Mouse (Mus musculus) embryonic facial prominence, embryonic 12.5 days (tissue): Measurements from ENCODE around the gene Fgf2. TPM values are rescaled to one million over a fixed set of nuclear protein-coding genes. Genes with fewer than 3 reads are reported as not detected.

ENCODE experiments used
- ATAC-seq: fragments of 200-750 bp; cut with Nextera tagmentation; 2 replicates; pipeline ENCODE4 v1.8.0; 2017; ENCODE audit not compliant: insufficient number of reproducible peaks, insufficient read depth, low FRiP score, low TSS enrichment
- H3K27ac ChIP-seq: fragments of 300-500 bp; sonication (generic); 2 replicates; pipeline ENCODE4 v1.5.1; 2016; ENCODE audit warnings: mild to moderate bottlenecking
- H3K27me3 ChIP-seq: fragments of 300-500 bp; sonication (generic); 2 replicates; pipeline ENCODE4 v1.6.1; 2016; ENCODE audit warnings: mild to moderate bottlenecking, moderate library complexity
- H3K36me3 ChIP-seq: fragments of 300-500 bp; sonication (generic); 2 replicates; pipeline ENCODE4 v1.6.1; 2016; ENCODE audit warnings: mild to moderate bottlenecking
- H3K4me1 ChIP-seq: fragments of 300-500 bp; sonication (generic); 2 replicates; pipeline ENCODE4 v1.6.1; 2016
- H3K4me2 ChIP-seq: fragments of 300-500 bp; sonication (generic); replicated peaks from 2 replicates; pipeline ENCODE4 v1.6.1; 2016; ENCODE audit warnings: mild to moderate bottlenecking, moderate library complexity
- H3K4me3 ChIP-seq: fragments of 300-500 bp; sonication (generic); 2 replicates; pipeline ENCODE4 v1.5.1; 2016; ENCODE audit warnings: mild to moderate bottlenecking
- H3K9ac ChIP-seq: fragments of 300-500 bp; sonication (generic); 2 replicates; pipeline ENCODE4 v1.6.1; 2016; ENCODE audit warnings: mild to moderate bottlenecking, moderate library complexity
- H3K9me3 ChIP-seq: fragments of 300-500 bp; sonication (generic); 2 replicates; pipeline ENCODE4 v1.6.1; 2016; ENCODE audit warnings: mild to moderate bottlenecking, moderate library complexity
- WGBS: fragments of 180-500 bp; shearing (Covaris S2); methylation state at CpG from one replicate; pipeline ENCODE4 v1.1.7; 2016; 5-methylcytosine and 5-hydroxymethylcytosine counted together
- polyA plus RNA-seq: library from polyadenylated mRNA; unstranded; fragments of >200 nt; fragmentation: Nextera tagmentation; extraction: Ambion mirVana; gene quantifications from 2 replicates; pipeline ENCODE4 v1.2.1, GENCODE M21; 2016

Fgf2 gene
- 2.4 and 3.3 TPM in 2 replicates for polyA plus RNA-seq

DNA sequence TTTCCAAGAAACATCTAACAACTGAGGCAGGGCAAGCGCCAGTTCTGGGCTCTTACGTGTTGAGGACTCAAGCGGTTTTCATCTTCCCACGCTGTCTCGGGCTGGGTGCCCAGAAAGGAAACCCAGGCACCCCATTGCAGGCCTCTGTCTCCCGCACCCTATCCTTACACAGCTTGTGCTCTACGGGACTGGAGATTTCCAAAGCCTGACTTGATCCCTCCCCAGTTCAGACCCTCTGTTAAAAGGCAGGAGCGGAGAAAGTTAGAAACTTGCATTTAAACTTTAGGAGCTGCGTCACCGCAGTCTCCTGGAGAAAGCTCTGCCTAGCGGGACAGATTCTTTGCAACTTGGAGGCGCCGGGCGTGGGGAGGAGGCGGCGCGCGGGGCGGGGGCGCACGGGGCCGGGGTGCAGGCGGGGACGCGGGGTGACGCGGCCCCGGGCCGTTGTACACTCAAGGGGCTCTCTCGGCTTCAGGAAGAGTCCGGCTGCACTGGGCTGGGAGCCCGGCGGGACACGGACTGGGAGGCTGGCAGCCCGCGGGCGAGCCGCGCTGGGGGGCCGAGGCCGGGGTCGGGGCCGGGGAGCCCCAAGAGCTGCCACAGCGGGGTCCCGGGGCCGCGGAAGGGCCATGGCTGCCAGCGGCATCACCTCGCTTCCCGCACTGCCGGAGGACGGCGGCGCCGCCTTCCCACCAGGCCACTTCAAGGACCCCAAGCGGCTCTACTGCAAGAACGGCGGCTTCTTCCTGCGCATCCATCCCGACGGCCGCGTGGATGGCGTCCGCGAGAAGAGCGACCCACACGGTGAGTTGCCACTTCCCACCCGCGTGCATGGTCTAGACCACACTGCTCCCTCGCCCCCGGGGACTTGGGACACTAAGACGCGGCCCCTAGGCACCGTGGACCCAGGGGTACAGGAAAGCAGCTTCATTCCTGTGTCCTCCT is at the start of gene Fgf2:
TSS of gene Fgf2 (plus strand) at position 126 of the 945 bp plus-strand sequence.
- Histone ChIP-seq H3K4me1 (peaks cover 12% of the 10 kb centered on the region), H3K36me3 (no peaks in the 10 kb centered on the region), H3K4me2 (peak within 1 kb of the TSS; percentile 94), H3K9me3 (no peaks in the 10 kb centered on the region), H3K4me3 (peak within 1 kb of the TSS; percentile 69), H3K9ac (peak within 1 kb of the TSS; percentile 78), H3K27ac (no peak within 1 kb of the TSS), H3K27me3 (peaks cover 36% of the 10 kb centered on the region)
- WGBS: 1% methylated on average over 72 of the region's 75 CpGs
- ATAC-seq: peak; percentile 64

DNA sequence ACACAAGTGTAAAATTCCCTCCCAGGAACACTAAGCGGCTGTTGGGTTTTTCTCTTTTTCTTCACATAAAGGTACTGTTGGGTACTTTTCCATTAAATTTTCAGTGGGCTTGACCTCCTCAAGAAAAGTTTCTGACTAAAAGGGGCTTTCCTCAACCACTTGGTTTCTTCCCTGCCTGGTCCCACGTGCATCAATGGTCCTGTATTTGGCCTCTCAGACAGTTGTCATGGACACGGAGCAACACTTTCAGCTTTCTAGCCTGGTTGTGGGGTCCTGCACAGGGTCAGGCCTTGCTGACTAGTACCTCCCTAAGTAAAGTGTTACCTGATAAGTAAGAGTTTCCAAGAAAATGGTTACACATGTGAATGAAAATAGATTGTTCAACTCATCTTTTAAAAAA is 48.7 kb upstream of the Fgf2 start:
- H3K4me2 ChIP-seq: no peak overlapping the region
- no peaks in the 10 kb centered on the region for H3K36me3 ChIP-seq
- H3K27me3 ChIP-seq: no peaks in the 10 kb centered on the region
- ATAC-seq: no peak
- H3K9ac ChIP-seq: no peak overlapping the region
- 79% methylated on average over 3 of the region's 3 CpGs for WGBS
- H3K27ac ChIP-seq: no peak overlapping the region
- H3K4me1 ChIP-seq: no peaks in the 10 kb centered on the region
- no peak overlapping the region for H3K4me3 ChIP-seq
- no peaks in the 10 kb centered on the region for H3K9me3 ChIP-seq

DNA sequence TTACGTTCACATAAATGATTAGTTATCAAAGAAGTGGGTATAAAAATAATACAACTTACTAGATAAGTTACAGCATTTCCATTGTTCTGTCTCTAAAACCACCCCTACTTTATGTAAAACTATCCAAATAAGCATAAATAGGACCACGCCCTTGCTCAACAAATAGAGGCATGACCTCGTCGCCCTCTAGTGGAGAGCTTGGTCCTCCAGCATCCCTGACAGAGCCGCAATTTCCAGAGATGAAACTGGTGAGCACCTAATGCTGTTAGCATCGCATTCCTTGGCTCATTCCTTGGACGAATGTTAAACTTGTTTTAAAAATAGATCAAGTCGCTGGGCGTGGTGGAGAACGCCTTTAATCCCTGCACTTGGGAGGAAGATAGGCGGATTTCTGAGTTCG is 45.5 kb upstream of the Fgf2 start:
- Histone ChIP-seq H3K4me2 (no peak overlapping the region), H3K27me3 (no peaks in the 10 kb centered on the region), H3K4me1 (no peaks in the 10 kb centered on the region), H3K9ac (no peak overlapping the region), H3K4me3 (no peak overlapping the region), H3K27ac (no peak overlapping the region), H3K9me3 (no peaks in the 10 kb centered on the region), H3K36me3 (no peaks in the 10 kb centered on the region)
- no peak for ATAC-seq
- WGBS: 31% methylated on average over 12 of the region's 12 CpGs

DNA sequence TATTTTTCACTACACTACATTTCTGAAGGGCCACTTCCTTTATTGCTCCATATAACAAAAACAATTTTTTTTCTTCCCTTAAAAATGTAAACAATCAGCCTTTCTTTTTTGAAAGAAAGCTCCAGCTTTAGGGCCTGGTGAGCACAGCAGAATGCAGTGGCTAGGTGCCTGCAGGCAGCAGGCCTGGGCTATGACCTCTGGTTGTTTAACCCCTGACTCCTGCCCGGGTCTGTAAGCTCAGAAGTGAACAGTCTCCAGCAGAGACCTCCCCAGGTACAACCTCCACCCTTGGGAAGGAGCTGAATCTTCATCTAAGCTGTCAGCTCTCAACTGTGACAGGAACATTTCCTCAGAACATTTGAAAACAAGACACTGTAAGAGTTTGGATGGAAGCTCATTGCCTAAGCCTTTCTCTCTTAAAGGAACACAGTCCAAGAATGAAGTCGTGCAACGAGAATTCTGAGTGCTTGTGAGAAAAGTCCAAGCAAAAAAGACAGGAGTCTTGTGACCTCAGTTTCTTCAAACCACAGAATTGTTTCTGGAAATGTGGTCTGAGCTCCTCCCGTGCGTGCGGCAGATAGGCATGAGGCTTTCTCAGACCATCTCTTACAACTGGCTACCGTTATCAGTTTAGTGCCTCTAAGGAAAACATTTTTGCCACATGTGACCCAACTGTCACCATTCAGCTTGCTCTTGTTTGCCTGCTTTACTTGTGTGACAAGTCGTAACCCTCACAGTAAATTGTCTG is 44.6 kb upstream of the Fgf2 start:
- H3K36me3 ChIP-seq: no peaks in the 10 kb centered on the region
- H3K9me3 ChIP-seq: no peaks in the 10 kb centered on the region
- no peak overlapping the region for H3K27ac ChIP-seq
- no peak for ATAC-seq
- no peaks in the 10 kb centered on the region for H3K27me3 ChIP-seq
- no peak overlapping the region for H3K4me2 ChIP-seq
- 62% methylated on average over 8 of the region's 8 CpGs for WGBS
- H3K4me1 ChIP-seq: no peaks in the 10 kb centered on the region
- no peak overlapping the region for H3K9ac ChIP-seq
- no peak overlapping the region for H3K4me3 ChIP-seq

DNA sequence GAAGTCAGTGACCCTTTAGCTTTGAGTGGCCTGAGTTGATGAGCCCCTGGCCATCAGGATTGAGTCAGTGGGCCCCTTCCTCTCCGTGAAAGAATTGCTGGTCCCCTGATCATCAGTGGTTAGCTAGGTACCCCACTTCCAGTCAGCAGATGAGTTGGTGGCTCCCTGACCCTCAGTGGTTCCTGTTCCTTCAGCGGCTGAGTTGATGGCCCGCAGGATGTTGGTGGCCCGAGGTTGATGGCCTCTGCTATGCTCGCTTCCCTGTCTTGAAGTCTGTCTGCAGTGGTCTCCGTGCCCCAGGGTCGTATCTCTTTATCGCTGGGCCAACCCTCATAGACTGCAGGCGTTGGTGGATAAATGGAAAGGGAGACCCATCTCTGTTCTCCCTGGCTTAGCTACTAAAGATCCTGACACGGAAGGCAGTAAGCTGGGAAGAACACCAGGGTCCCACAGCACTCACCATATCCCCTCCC is 36.2 kb upstream of the Fgf2 start:
- H3K4me1 ChIP-seq: peaks cover 5% of the 10 kb centered on the region
- no peaks in the 10 kb centered on the region for H3K27me3 ChIP-seq
- H3K9me3 ChIP-seq: no peaks in the 10 kb centered on the region
- H3K9ac ChIP-seq: peak overlapping the region; percentile 88
- no peak; the same call in 1 of the 2 replicates for ATAC-seq
- peak overlapping the region; percentile 73 for H3K4me3 ChIP-seq
- no peaks in the 10 kb centered on the region for H3K36me3 ChIP-seq
- peak overlapping the region; percentile 85; the same call in 1 of the 2 replicates for H3K27ac ChIP-seq
- 4% methylated on average over 10 of the region's 10 CpGs for WGBS
- H3K4me2 ChIP-seq: peak overlapping the region; percentile 64

DNA sequence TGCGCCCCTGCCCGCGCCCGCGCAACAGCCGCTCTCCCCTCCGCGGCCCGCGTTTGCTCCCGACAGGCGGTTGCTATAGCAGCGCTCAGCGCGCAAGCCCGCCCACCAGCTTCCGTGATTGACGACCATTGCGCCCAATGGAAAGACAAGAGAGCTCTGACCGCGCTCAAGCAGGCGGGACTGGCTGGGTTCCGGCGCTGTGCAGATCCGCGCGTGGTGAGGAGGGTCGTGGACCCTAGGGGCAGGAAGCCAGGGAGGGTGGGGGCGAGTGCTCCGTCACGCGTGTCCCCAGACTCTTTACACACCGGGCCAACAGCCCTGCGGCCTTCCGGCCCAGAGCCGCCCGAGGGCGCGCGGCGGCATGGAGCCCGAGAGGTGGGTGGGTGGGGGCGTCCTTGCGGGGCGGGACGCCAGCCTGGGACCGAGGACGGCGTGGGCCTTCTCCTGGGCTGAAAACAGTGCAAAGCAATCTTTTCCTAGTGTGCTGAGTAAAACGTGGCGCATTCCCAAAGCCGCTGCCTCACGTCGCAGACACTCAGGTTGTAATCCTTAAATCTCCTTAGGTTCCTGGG is 35.7 kb upstream of the Fgf2 start, which contains the start of the genes Bbs12 and Cetn4:
TSS of gene Bbs12 (plus strand) at position 185 of the 572 bp plus-strand sequence.
TSS of gene Cetn4 (minus strand) at position 339 of the 572 bp plus-strand sequence.
- no peaks in the 10 kb centered on the region for H3K27me3 ChIP-seq
- WGBS: under 1% methylated on average over 54 of the region's 54 CpGs
- H3K36me3 ChIP-seq: no peaks in the 10 kb centered on the region
- peak; percentile 99 for ATAC-seq
- peaks cover 5% of the 10 kb centered on the region for H3K4me1 ChIP-seq
- peak within 1 kb of the TSS; percentile 64 for H3K4me2 ChIP-seq
- H3K9me3 ChIP-seq: no peaks in the 10 kb centered on the region
- H3K27ac ChIP-seq: peak within 1 kb of the TSS; percentile 85
- peak within 1 kb of the TSS; percentile 88 for H3K9ac ChIP-seq
- H3K4me3 ChIP-seq: peak within 1 kb of the TSS; percentile 73

DNA sequence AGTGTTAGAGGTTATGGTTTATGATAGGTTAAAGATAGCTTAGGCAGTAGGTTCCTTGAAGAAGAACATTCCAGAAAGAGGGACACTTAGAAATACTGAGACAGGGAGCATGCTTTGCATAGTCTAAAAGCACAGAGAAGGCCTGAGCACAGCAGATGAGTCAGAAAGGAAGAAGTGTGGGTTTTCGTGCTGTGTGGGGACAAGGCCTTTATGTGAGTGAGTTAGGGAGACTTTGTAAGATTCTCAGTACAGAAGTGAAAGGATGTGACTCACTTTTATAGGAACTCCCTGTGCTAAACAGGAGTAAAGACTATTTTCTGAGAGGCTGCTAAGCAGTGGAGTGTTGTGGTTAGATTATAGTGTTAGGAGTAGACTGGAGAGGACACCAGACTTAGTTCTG is 34.8 kb upstream of the Fgf2 start:
- 47% methylated on average over 1 of the region's 1 CpGs for WGBS
- Histone ChIP-seq H3K9ac (peak overlapping the region; percentile 88), H3K9me3 (no peaks in the 10 kb centered on the region), H3K4me2 (peak overlapping the region; percentile 64), H3K4me3 (peak overlapping the region; percentile 73), H3K27ac (no peak overlapping the region), H3K4me1 (peaks cover 5% of the 10 kb centered on the region), H3K36me3 (no peaks in the 10 kb centered on the region), H3K27me3 (no peaks in the 10 kb centered on the region)
- ATAC-seq: no peak

DNA sequence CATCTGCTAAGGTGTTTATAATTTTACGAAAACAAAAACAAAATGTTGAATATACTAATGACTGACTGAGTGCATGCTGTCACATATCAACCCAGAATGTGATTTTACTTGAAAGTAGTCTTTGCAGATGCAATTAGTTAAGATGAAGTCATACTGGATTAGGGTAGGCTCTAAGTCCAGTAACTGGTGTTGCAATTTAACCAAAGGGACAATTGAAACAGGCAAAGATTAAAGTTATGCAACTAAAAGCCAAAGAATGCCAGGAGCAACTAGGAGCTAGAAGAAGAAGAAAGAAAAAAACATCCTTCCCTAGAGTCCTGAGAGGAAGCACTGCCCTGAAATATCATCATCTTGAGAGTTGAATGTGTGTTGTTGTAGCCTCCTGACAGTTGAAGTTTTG is 31.9 kb upstream of the Fgf2 start:
- 83% methylated on average over 1 of the region's 1 CpGs for WGBS
- no peaks in the 10 kb centered on the region for H3K27me3 ChIP-seq
- H3K9ac ChIP-seq: no peak overlapping the region
- no peaks in the 10 kb centered on the region for H3K9me3 ChIP-seq
- no peak for ATAC-seq
- no peak overlapping the region for H3K4me3 ChIP-seq
- no peak overlapping the region for H3K27ac ChIP-seq
- peaks cover 7% of the 10 kb centered on the region for H3K36me3 ChIP-seq
- no peak overlapping the region for H3K4me2 ChIP-seq
- peaks cover 5% of the 10 kb centered on the region for H3K4me1 ChIP-seq

DNA sequence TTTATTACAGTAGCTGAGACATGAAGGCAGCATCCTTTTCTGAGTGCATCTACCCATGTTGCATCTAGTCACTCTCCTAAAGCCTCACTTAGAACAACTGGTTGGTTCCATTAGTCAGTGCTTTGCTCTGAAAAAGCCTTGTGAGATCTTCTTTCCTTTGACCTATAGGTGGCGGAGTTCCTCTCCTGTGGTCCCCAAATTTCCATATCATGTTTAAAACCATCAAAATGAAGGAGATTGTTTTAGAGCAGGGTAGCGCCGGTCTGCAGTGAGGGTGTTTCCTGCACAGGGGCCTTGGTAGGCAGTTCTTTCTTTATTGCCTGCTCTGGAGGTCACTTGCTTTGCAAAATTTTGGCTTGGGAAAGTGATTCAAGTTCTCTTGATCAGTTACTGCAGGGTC is 23.8 kb upstream of the Fgf2 start:
- no peaks in the 10 kb centered on the region for H3K4me1 ChIP-seq
- no peaks in the 10 kb centered on the region for H3K27me3 ChIP-seq
- peaks cover 7% of the 10 kb centered on the region for H3K36me3 ChIP-seq
- no peak overlapping the region for H3K9ac ChIP-seq
- ATAC-seq: no peak
- H3K4me2 ChIP-seq: no peak overlapping the region
- no peak overlapping the region for H3K4me3 ChIP-seq
- no peaks in the 10 kb centered on the region for H3K9me3 ChIP-seq
- no peak overlapping the region for H3K27ac ChIP-seq
- WGBS: 31% methylated on average over 3 of the region's 3 CpGs

DNA sequence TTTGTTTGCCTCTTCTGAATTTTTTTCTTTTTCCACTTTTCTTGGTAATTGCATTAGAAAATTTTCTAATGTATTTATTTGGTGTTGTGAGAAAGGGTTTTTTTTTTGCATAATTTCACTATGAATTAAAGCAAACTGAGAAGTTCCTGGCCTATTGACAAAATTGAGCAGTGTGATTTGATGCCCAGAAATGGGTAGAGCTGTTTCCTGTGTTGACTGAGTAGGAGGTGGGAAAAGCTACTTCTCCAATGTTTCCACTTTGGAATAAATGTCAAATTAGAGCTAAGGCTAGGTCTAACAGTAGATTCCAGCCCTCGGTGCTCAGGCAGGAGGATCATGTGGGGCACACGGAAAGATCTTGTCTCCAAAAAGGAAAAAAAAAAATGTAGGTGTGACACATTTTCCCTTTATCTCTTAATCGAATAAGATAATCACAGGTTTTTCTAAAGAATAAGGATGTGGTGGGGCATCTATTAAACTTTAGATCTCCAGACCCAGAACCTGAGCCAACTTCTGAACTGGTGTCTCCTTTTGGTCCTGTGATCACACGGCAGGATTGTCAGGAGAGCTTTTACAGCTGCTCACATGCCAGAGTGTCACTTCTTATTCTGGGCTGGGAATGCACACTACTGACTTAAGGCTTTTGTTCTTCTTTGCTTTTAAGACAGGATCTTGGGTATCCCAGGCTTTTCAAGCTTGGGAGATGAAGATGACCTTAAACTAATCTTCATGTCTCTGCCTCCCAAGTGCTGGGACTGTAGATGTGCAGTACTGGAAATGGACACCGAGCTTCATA is 22.6 kb upstream of the Fgf2 start:
- Histone ChIP-seq H3K4me2 (no peak overlapping the region), H3K27me3 (no peaks in the 10 kb centered on the region), H3K27ac (no peak overlapping the region), H3K36me3 (no peaks in the 10 kb centered on the region; the same call in 1 of the 2 replicates), H3K9me3 (no peaks in the 10 kb centered on the region), H3K9ac (no peak overlapping the region), H3K4me1 (no peaks in the 10 kb centered on the region), H3K4me3 (no peak overlapping the region)
- WGBS: 84% methylated on average over 5 of the region's 5 CpGs
- ATAC-seq: no peak

DNA sequence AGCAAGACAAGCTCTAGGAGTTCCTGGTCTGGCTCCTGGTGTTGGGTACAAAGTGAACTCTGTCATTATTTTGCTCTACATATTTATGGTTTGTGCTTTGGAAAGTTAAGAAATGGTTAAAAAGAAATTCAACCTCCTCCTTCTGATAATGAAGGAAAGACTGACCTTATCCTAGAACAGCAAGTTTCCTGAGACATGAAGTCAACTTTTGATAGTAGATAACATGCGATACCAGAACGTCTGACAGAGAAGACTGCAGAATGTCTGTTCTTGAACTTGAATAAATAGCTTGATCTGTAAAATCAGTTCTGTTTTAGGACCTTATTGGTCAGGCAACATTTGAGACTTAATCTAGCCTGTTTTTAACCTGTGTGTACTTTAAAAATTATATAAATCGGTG is 21.5 kb upstream of the Fgf2 start:
- H3K27me3 ChIP-seq: no peaks in the 10 kb centered on the region
- H3K4me3 ChIP-seq: no peak overlapping the region
- ATAC-seq: no peak
- H3K36me3 ChIP-seq: no peaks in the 10 kb centered on the region
- H3K9me3 ChIP-seq: no peaks in the 10 kb centered on the region
- no peaks in the 10 kb centered on the region for H3K4me1 ChIP-seq
- H3K9ac ChIP-seq: no peak overlapping the region
- WGBS: 83% methylated on average over 3 of the region's 3 CpGs
- H3K4me2 ChIP-seq: no peak overlapping the region
- H3K27ac ChIP-seq: no peak overlapping the region
